8 mouse cellular contexts compared by ENCODE assay signal in genomic region chr9:21197981-21198380, GRCm38 (mm10). TPM values are rescaled to one million over a fixed set of nuclear protein-coding genes. Genes with fewer than 3 reads are reported as not detected.
DNase-seq lines count a peak whose midpoint lies in the region; ATAC-seq lines count a peak whose summit lies in the region.

No protein-coding gene starts in this region.

- H3K27ac ChIP-seq in intestine, embryonic 14.5 days (ENCODE audit: low read depth) = no peak overlapping the region
- no peak overlapping the region for H3K27ac ChIP-seq in intestine, embryonic 16.5 days (ENCODE audit: low read length)
- H3K27ac ChIP-seq in forebrain, embryonic 14.5 days (ENCODE audit: low read depth, low read length) = no peak overlapping the region
- no peak overlapping the region for H3K27ac ChIP-seq in neural tube, embryonic 12.5 days

- peak; percentile 53; the same call in 1 of the 2 replicates for ATAC-seq in intestine, embryonic 14.5 days (replicated peaks; ENCODE audit: low FRiP score, low TSS enrichment, low read depth)
- ATAC-seq in intestine, embryonic 16.5 days = no peak
- peak; percentile 87 for ATAC-seq in forebrain, embryonic 14.5 days
- ATAC-seq in neural tube, embryonic 12.5 days (ENCODE audit: low FRiP score, low read depth) = peak; percentile 84
- ATAC-seq in megakaryocyte progenitor cell, adult 5-6 weeks (replicated peaks; ENCODE audit: poor library complexity) = no peak

- no peaks in the 10 kb centered on the region for H3K36me3 ChIP-seq in intestine, embryonic 14.5 days (ENCODE audit: control insufficient read depth, insufficient read depth, low read length)
- H3K36me3 ChIP-seq in intestine, embryonic 16.5 days (ENCODE audit: control insufficient read depth, insufficient read depth, low read length) = no peaks in the 10 kb centered on the region
- peaks cover 8% of the 10 kb centered on the region; the same call in 1 of the 2 replicates for H3K36me3 ChIP-seq in forebrain, embryonic 14.5 days (ENCODE audit: control insufficient read depth, insufficient read depth, low read length)
- peaks cover 3% of the 10 kb centered on the region; the same call in 1 of the 2 replicates for H3K36me3 ChIP-seq in neural tube, embryonic 12.5 days

- no peaks in the 10 kb centered on the region for H3K9me3 ChIP-seq in intestine, embryonic 14.5 days (ENCODE audit: control insufficient read depth, low read length)
- no peaks in the 10 kb centered on the region for H3K9me3 ChIP-seq in intestine, embryonic 16.5 days (ENCODE audit: control insufficient read depth, low read length)
- H3K9me3 ChIP-seq in forebrain, embryonic 14.5 days (replicated peaks; ENCODE audit: control insufficient read depth, low read length) = no peaks in the 10 kb centered on the region
- no peaks in the 10 kb centered on the region for H3K9me3 ChIP-seq in neural tube, embryonic 12.5 days

- no peak overlapping the region for H3K4me3 ChIP-seq in intestine, embryonic 14.5 days (ENCODE audit: low read depth, low read length)
- H3K4me3 ChIP-seq in intestine, embryonic 16.5 days (ENCODE audit: low read length) = no peak overlapping the region
- peak overlapping the region; percentile 51 for H3K4me3 ChIP-seq in forebrain, embryonic 14.5 days (ENCODE audit: low read depth, low read length)
- H3K4me3 ChIP-seq in neural tube, embryonic 12.5 days = peak overlapping the region; percentile 46

- H3K4me1 ChIP-seq in intestine, embryonic 14.5 days (replicated peaks; ENCODE audit: control insufficient read depth, insufficient read depth, low read length) = no peaks in the 10 kb centered on the region; the same call in 1 of the 2 replicates
- H3K4me1 ChIP-seq in intestine, embryonic 16.5 days (ENCODE audit: control insufficient read depth, insufficient read depth, low read length) = peaks cover 17% of the 10 kb centered on the region
- H3K4me1 ChIP-seq in forebrain, embryonic 14.5 days (ENCODE audit: control insufficient read depth, insufficient read depth, low read length) = peaks cover 17% of the 10 kb centered on the region; the same call in 1 of the 2 replicates
- H3K4me1 ChIP-seq in neural tube, embryonic 12.5 days = peaks cover 31% of the 10 kb centered on the region

- WGBS in intestine, embryonic 14.5 days = 25% methylated on average over 4 of the region's 4 CpGs
- 34% methylated on average over 4 of the region's 4 CpGs for WGBS in intestine, embryonic 16.5 days
- WGBS in forebrain, embryonic 14.5 days = 6% methylated on average over 4 of the region's 4 CpGs
- 15% methylated on average over 4 of the region's 4 CpGs for WGBS in neural tube, embryonic 12.5 days

- H3K9ac ChIP-seq in intestine, embryonic 14.5 days (ENCODE audit: low read length) = no peak overlapping the region
- H3K9ac ChIP-seq in intestine, embryonic 16.5 days (ENCODE audit: low read depth, low read length) = no peak overlapping the region
- H3K9ac ChIP-seq in forebrain, embryonic 14.5 days (ENCODE audit: low read length) = peak overlapping the region; percentile 74
- peak overlapping the region; percentile 44 for H3K9ac ChIP-seq in neural tube, embryonic 12.5 days

- no peaks in the 10 kb centered on the region for H3K27me3 ChIP-seq in intestine, embryonic 14.5 days (replicated peaks; ENCODE audit: control insufficient read depth, insufficient read depth, low read length)
- H3K27me3 ChIP-seq in intestine, embryonic 16.5 days (replicated peaks; ENCODE audit: control insufficient read depth, insufficient read depth, low read length) = no peaks in the 10 kb centered on the region
- H3K27me3 ChIP-seq in forebrain, embryonic 14.5 days (replicated peaks; ENCODE audit: control insufficient read depth, insufficient read depth, low read length) = no peaks in the 10 kb centered on the region
- no peaks in the 10 kb centered on the region for H3K27me3 ChIP-seq in neural tube, embryonic 12.5 days (replicated peaks)

- H3K4me2 ChIP-seq in intestine, embryonic 14.5 days (ENCODE audit: low read length) = no peak overlapping the region
- no peak overlapping the region for H3K4me2 ChIP-seq in intestine, embryonic 16.5 days (ENCODE audit: low read depth, low read length)
- H3K4me2 ChIP-seq in forebrain, embryonic 14.5 days (ENCODE audit: low read length) = peak overlapping the region; percentile 72
- H3K4me2 ChIP-seq in neural tube, embryonic 12.5 days (replicated peaks) = peak overlapping the region; percentile 69

- DNase-seq in intestine, embryonic 14.5 days (ENCODE audit: low spot score) = no peak
- peak; percentile 91 for DNase-seq in forebrain, embryonic 14.5 days (ENCODE audit: low spot score)
- DNase-seq in left cerebral cortex, adult 11 months (ENCODE audit: low spot score) = peak; percentile 73
- no peak for DNase-seq in gastrocnemius, postnatal 25 days
- DNase-seq in gastrocnemius, postnatal 10 days = no peak

RNA-seq across cellular contexts. Expression of gene Pde4a, which starts 32.5 kb away (rescaled TPM):
- polyA plus RNA-seq in intestine, embryonic 14.5 days (2014; fragmentation: Nextera tagmentation; extraction: Ambion mirVana) = 6.7 and 7.0 TPM in 2 replicates
- 6.2 and 7.8 TPM in 2 replicates for polyA plus RNA-seq in intestine, embryonic 16.5 days (2015; fragmentation: Nextera tagmentation; extraction: Ambion mirVana)
- 17.3 and 22.4 TPM in 2 replicates for polyA plus RNA-seq in forebrain, embryonic 14.5 days (2014; fragmentation: Nextera tagmentation; extraction: Ambion mirVana)
- 12.3 and 14.7 TPM in 2 replicates for polyA plus RNA-seq in neural tube, embryonic 12.5 days (2016; fragmentation: Nextera tagmentation; extraction: Ambion mirVana)
- 10 to 100 TPM; 44.6 to 46.7 TPM for total RNA-seq in gastrocnemius, postnatal 25 days (2021)
- total RNA-seq in gastrocnemius, postnatal 10 days (2021) = 10 to 100 TPM; 22.1 to 23.2 TPM
- total RNA-seq in megakaryocyte progenitor cell, adult 5-6 weeks (2015) = 11.8 and 15.2 TPM in 2 replicates
- total RNA-seq in megakaryocyte progenitor cell, adult 5-6 weeks (2017) = 4.0 and 5.0 TPM in 2 replicates

RNA-seq across cellular contexts. Expression of gene Keap1, which starts 41.2 kb away (rescaled TPM):
- 41.0 and 43.0 TPM in 2 replicates for polyA plus RNA-seq in intestine, embryonic 14.5 days (2014; fragmentation: Nextera tagmentation; extraction: Ambion mirVana)
- 58.1 and 59.7 TPM in 2 replicates for polyA plus RNA-seq in intestine, embryonic 16.5 days (2015; fragmentation: Nextera tagmentation; extraction: Ambion mirVana)
- 34.7 and 39.1 TPM in 2 replicates for polyA plus RNA-seq in forebrain, embryonic 14.5 days (2014; fragmentation: Nextera tagmentation; extraction: Ambion mirVana)
- polyA plus RNA-seq in neural tube, embryonic 12.5 days (2016; fragmentation: Nextera tagmentation; extraction: Ambion mirVana) = 53.9 and 55.1 TPM in 2 replicates
- total RNA-seq in gastrocnemius, postnatal 25 days (2021) = 10 to 100 TPM; 55.0 to 56.3 TPM
- 10 to 100 TPM; 59.6 to 60.9 TPM for total RNA-seq in gastrocnemius, postnatal 10 days (2021)
- 17.2 and 18.3 TPM in 2 replicates for total RNA-seq in megakaryocyte progenitor cell, adult 5-6 weeks (2015)
- total RNA-seq in megakaryocyte progenitor cell, adult 5-6 weeks (2017) = 35.3 and 38.4 TPM in 2 replicates

RNA-seq across cellular contexts. Expression of gene Cdc37, which starts 48.2 kb away (rescaled TPM):
- polyA plus RNA-seq in intestine, embryonic 14.5 days (2014; fragmentation: Nextera tagmentation; extraction: Ambion mirVana) = 307 and 327 TPM in 2 replicates
- 247 and 261 TPM in 2 replicates for polyA plus RNA-seq in intestine, embryonic 16.5 days (2015; fragmentation: Nextera tagmentation; extraction: Ambion mirVana)
- polyA plus RNA-seq in forebrain, embryonic 14.5 days (2014; fragmentation: Nextera tagmentation; extraction: Ambion mirVana) = 222 and 247 TPM in 2 replicates
- 271 and 293 TPM in 2 replicates for polyA plus RNA-seq in neural tube, embryonic 12.5 days (2016; fragmentation: Nextera tagmentation; extraction: Ambion mirVana)
- 100 to 1,000 TPM; 120 to 126 TPM for total RNA-seq in gastrocnemius, postnatal 25 days (2021)
- total RNA-seq in gastrocnemius, postnatal 10 days (2021) = 100 to 1,000 TPM; 138 to 151 TPM
- 69.7 and 72.1 TPM in 2 replicates for total RNA-seq in megakaryocyte progenitor cell, adult 5-6 weeks (2015)
- total RNA-seq in megakaryocyte progenitor cell, adult 5-6 weeks (2017) = 283 and 351 TPM in 2 replicates

RNA-seq across cellular contexts. Expression of gene S1pr5, which starts 50.3 kb away (rescaled TPM):
- polyA plus RNA-seq in intestine, embryonic 14.5 days (2014; fragmentation: Nextera tagmentation; extraction: Ambion mirVana) = 0.07 and 0.13 TPM in 2 replicates
- 0.06 TPM in 1 of 2 replicates, not detected in the other for polyA plus RNA-seq in intestine, embryonic 16.5 days (2015; fragmentation: Nextera tagmentation; extraction: Ambion mirVana)
- 0.94 and 1.4 TPM in 2 replicates for polyA plus RNA-seq in forebrain, embryonic 14.5 days (2014; fragmentation: Nextera tagmentation; extraction: Ambion mirVana)
- polyA plus RNA-seq in neural tube, embryonic 12.5 days (2016; fragmentation: Nextera tagmentation; extraction: Ambion mirVana) = 1.5 and 2.0 TPM in 2 replicates
- under 1 TPM; 0.13 to 0.16 TPM for total RNA-seq in gastrocnemius, postnatal 25 days (2021)
- under 1 TPM; 0.09 to 0.19 TPM for total RNA-seq in gastrocnemius, postnatal 10 days (2021)
- total RNA-seq in megakaryocyte progenitor cell, adult 5-6 weeks (2015) = 0.10 TPM in 1 of 2 replicates, not detected in the other
- total RNA-seq in megakaryocyte progenitor cell, adult 5-6 weeks (2017) = 0.29 TPM in 1 of 2 replicates, not detected in the other

Comparison
In these comparisons a context has a peak if more than half of its experiments do, and no peak if none do; other contexts are left out.
1. ATAC-seq: peak in intestine, embryonic 14.5 days (single experiment), forebrain, embryonic 14.5 days (single experiment) and neural tube, embryonic 12.5 days (single experiment); none in intestine, embryonic 16.5 days (single experiment) and megakaryocyte progenitor cell, adult 5-6 weeks (single experiment).
2. DNase-seq: peak in forebrain, embryonic 14.5 days (single experiment) and left cerebral cortex, adult 11 months (single experiment); none in intestine, embryonic 14.5 days (single experiment), gastrocnemius, postnatal 25 days (single experiment) and gastrocnemius, postnatal 10 days (single experiment).
3. H3K4me2 ChIP-seq: peak in forebrain, embryonic 14.5 days (single experiment) and neural tube, embryonic 12.5 days (single experiment); none in intestine, embryonic 14.5 days (single experiment) and intestine, embryonic 16.5 days (single experiment).
4. H3K4me3 ChIP-seq: peak in forebrain, embryonic 14.5 days (single experiment) and neural tube, embryonic 12.5 days (single experiment); none in intestine, embryonic 14.5 days (single experiment) and intestine, embryonic 16.5 days (single experiment).
5. H3K9ac ChIP-seq: peak in forebrain, embryonic 14.5 days (single experiment) and neural tube, embryonic 12.5 days (single experiment); none in intestine, embryonic 14.5 days (single experiment) and intestine, embryonic 16.5 days (single experiment).